Mouse (Mus musculus) c-Kit-positive CD71-negative TER-119-negative erythroid progenitor cells, embryonic 14.5 days (primary cell): ENCODE results near the gene Mapk10.

Source experiments
- DNase-seq: peaks from one replicate; pipeline ENCODE4 v3.0.0-alpha.2; 2013; ENCODE audit warnings: low read depth

The Mapk10 gene

DNA sequence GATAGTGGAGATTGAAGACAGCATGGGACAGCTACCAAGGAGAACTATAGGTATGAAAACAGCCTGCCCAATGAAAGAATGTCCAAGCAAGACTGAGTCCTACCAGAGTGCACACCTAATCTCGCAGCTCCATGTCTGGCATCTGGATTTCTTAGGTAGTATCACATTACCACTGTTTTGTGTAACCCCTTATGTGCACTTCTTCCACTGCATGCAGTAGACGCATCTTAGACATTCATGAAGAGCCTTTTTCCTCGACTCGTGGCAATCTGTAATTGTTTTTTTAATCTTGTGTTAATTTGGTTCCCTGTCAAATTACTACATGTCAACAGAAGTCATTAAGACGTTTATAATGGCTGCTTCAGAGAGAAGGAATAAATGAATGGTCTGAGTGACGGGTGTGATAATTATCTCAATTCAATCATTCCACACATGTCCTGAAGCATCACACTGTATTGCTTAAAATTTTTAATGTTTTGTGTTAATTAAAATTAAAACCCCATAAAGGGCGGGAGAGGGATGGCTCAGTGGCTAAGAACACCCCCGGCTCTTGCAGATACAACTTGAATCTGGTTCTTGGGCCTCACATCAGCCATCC, 160.7 kb downstream of the Mapk10 start:
- DNase-seq: no peak

DNA sequence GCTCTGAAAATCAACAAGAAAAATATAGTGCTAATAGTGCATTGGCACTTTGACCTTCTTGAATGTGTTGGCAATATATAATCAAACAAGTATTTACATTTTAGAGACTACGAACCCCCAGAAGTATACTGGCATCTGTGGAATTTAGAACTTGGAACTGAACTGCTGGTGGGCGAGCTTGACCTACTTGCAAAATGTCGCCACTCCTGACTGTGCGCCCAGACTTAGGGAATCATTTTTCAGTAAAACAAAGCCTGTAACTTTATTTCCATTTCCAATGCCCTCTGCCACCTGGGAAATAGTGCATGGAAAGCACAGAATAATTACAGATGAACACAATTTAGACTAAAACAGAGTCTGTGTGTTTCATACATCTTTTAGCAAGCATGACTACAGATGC, 163.1 kb downstream of the Mapk10 start:
- no peak for DNase-seq

DNA sequence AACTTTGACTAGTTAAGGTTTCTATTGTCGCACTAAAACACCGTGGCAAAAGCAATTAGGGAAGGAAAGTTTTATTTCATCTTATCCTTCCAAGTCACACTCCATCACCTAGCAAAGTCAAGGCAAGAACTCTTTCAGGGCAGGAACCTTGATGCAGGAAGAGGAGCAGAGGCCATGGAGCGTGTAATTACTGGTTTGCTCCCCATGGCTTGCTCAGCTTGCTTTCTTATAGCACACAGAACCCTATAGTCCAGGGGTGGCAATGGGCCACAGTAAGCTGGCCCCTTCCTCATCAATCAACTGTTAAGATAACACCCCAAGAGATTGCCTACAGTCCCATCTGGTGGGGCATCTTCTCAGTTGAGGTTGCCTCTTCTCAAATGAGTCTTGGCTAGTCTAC, 173.4 kb downstream of the Mapk10 start:
- DNase-seq: no peak

DNA sequence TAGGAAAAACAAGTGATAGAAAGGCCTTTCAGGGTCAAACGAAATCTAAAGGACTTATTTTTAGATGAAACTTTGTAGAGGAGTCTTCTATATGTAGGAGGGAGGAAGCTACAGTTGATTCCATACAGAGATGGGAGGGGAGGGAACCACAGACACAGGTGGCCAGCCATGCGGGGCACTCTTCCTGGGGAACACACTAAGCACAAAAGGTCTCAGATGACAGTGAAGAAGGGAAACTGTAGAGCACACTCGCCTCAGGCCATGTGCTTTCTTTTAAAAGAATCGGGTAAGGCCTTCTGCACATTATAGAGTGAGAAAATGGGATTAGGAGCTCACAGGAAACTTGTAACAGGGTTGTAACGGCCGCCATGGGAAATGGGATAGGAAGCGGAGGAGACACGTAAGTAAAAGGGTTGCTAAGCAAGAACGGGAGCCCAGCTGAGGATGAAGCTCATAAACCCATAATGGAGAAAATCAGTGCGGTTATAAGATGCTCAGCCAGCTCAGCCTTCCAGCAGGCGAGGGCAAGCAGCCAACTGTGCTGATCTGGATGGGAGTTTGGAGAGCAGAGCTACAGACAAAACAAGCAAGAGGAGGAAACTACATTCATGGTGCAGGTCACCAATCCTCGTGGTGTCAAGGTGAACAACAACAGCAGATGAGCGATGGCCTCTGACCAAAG, 182.1 kb downstream of the Mapk10 start:
- DNase-seq: no peak

DNA sequence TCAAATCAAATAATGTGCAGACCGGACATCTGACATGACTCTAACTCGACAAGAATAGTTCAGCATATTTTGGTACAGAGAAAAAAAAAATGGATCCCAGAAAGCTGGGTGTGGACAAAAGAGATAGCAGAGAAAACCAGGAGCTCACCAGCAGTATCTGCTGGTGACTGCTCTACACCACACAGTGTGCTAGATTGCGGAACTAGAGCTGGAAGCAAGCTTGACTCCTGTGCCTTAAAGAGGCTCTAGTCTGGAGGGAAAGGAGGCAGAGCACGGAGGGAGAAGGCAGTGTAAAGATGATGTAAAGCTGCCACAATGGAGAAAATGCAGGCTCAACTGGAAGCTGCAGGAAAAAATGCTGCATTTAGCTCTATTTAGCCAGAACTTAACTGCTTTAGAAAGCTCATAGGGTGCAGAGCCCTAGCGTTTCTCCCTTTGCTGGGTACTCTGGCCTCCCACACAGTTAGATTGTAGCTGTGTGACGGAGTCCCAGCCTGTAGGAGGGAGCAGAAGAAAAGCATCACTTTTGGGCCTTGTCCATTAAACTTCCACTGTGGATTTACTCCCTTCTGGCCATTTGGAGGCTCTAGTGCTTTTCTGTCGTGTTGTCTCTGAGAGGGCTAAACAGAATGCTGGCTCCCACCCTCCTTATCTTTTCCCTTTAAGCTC, 188.5 kb downstream of the Mapk10 start:
- DNase-seq: no peak

DNA sequence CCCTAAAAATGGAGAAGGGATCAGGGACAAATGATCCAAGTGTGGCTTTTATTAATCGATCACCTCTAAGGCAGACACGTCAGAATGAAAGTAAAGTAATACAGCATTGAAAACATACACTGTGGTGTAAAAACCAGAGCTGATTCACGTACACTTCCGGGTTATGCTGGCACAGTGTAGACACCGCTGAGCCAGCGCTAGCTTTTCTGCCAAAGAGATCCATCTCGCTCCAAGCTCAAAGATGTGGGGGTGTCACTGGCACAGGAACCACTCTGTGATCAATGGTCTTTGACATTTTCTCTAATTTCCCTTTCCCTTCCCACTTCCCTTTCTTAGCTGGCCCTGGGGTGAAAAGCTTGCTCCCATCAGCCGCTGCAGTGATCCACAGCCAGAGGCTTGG, 189.7 kb downstream of the Mapk10 start:
- no peak for DNase-seq

DNA sequence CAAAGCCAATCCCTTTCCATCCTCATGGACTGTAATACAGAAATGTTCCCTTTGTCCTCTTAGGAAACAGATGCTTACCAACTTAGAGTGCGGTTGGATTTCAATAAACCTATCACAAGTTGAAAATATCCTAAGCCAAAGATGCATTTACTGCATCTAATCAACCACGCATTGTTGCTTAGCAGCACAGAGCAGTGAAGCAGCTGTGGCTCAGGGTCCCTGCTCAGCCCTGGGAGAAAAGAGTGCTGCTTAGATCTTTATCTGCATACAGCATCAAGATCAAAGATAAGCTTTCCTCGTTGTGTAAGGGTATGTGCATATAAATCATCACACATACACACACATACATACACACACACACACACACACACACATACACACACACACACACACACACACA, 190.2 kb downstream of the Mapk10 start:
- DNase-seq: no peak

DNA sequence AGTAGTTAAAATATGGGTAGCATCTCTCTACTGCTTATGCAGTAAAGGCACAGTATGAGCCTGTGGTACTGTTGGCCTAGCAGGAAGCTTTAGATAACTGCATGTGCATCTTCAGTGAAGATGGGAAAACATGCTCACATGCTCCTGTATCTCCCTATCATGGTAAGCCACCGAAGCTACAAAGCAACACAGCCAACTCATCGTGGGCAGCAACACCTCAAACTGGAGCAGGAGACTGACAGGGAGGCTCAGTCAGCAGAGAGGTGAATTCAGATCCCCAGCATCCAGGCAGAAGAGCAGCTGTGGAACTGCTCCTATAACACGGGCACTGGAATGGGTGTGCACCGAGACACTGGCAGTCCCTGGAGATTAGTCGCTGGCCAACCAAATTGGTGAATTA, 191.0 kb downstream of the Mapk10 start:
- no peak for DNase-seq

DNA sequence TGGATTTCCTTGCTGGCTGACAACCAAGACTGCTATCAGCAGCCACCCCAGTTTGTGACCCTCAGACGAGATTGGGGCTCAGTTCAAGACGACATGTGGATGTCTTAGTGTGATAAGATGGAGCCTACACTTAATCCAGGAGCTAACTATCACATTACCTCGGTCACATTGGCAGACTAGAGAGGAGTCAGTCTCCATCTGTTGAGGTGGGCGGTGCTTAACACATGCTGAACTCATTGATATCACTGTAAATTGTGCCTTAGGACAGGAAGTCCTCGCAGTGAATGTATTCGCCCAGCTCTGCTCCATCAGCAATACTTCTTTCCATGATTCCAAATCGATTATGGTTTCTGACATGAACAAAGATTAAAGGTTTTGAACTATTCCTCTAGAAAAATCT, 193.5 kb downstream of the Mapk10 start:
- no peak for DNase-seq

DNA sequence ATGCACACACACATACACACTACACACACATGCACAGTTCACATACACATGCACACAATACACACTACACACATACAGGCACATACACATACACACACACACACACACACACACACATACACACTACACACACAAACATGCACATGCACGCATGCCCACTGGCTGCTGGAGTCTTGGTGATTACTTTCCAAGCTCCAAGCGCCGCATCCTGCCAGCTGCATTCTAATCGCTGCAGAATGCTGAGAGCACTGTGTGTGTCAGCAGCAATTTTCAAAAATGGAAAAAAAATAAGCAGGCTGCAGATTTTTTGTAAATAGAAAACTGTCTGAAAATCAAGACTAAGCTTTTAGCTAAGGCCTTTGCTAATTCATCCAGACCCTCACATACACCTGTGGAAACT, 196.8 kb downstream of the Mapk10 start:
- DNase-seq: no peak

DNA sequence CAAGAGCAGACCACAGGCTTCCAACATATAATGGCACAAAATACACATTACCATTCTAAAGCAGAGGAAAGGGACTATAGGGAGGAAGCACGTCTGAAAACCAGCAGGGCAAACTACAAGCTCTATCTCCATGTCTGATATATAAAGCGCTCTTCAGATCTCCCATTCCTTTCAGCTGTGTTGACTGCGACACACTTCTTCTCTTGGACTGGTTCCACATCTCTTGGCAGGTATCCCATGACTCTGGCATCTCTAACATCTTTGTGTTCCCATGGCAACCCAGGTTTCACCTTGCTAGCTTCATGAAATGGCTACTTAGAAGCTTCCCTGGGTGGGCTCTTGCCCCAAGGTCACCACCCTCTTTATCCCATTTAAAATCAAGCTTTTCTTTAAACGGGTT, 202.2 kb downstream of the Mapk10 start:
- DNase-seq: no peak

DNA sequence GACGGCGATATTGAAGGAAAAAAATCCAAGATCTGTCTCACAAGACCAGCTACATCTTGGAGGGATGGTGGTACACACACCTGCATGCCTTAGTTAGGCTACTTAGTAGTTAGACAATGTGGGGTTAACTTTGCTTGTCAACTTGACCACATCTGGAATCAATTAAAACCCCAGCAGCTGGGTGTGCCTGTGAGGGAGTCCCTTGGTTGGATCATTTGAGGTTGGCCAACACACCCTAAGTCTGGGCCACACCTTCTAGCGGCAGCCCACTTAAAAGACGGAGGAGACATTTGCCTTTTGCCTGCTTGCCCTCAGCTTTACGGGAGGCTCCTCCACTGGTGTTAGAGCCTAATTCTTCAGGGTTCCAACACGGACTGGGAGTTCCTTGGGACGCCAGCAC, 209.0 kb downstream of the Mapk10 start:
- no peak for DNase-seq

DNA sequence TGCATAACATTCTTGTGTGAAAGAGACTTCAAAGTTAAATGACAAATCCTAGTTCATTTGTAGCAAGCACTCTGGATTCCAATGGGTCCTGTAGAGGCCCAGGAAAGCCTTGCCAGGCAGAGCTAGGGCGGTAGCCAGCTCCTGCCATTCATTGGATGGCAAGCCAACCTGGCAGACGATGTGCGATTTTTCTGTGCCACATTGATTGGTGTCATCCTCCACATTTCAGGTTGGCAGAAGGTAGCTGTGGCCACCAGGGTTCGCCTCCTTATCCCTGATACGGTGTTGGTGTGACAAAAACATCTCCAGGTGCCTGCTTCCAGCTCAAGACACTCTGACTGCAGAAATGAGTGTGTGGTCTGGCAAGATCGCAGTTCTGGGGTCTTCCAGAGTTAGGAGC, 210.6 kb downstream of the Mapk10 start:
- DNase-seq: no peak

DNA sequence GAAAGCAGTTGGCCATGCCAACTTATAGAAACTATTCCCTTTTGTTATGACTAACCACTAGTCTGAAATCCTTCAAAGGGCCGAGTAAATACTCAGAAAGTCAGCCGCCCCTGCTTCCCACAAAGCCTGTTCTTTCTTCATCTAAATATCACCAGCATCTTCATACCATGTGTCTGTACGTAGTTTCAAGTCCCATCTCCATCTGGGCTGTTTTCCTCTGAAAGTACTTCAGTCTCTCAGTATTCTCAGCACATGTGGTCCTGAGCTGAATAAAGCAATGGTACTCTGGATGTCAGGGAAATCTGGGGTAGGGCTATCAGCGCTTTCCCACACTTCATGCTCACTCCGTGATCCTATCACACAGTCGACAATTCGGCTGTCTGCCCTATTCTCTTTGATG, 212.6 kb downstream of the Mapk10 start:
- no peak for DNase-seq

DNA sequence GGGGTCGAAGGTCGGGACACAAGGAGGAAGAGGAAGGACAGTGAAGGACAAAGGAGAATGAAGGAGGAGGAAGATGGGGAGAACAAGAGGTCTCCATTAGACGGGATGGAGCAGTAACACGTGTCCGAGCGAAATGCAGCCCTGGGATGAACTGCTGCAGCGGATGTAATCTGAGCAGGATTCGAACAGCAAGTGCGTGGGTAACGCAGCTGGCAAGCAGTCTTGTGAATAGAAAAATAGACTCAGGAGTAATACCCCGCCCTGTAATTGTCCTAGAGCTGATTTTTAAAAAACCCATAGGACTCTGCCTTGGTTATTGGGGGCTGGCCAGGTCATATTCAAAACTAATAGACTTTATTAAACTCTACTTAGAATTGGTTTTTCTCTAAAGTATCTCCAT, 213.2 kb downstream of the Mapk10 start:
- no peak for DNase-seq

DNA sequence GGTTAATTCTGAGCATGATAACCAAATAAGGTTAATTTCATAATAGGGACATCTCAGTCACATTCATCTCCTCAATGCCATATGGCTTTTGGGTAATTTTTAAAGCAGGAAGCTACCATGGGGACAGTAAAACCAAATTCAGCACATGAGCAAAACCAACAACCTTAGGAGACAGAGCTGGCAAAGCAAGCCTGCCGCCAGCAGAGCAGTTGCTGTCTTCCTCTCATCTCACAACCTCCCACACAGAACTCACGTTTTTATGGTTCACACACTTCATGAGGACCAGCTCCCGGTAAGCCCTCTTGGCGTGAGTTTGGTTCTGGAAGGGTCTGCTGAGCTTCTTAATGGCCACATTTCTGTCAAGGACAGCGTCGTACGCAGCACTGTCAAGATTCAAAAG, 214.8 kb downstream of the Mapk10 start:
- DNase-seq: no peak

DNA sequence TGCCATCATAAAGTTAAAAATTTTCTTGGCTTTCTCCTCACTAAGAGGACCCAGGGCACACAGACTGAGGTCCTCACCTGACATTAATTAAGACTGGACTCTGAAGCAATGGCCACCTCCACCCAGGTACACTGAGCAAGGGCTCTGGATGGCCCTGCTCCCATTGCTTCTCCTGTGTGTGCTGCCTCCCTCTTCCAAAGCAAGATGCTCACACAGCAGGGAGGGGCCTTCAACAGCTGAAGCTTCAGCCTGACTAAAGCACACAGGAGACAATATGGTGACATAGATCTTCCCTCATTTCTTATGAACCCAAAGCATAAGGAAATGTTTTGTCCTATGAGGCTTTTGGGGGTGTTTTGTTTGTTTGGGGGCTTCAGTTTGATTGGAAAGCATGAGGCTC, 215.2 kb downstream of the Mapk10 start:
- DNase-seq: no peak

DNA sequence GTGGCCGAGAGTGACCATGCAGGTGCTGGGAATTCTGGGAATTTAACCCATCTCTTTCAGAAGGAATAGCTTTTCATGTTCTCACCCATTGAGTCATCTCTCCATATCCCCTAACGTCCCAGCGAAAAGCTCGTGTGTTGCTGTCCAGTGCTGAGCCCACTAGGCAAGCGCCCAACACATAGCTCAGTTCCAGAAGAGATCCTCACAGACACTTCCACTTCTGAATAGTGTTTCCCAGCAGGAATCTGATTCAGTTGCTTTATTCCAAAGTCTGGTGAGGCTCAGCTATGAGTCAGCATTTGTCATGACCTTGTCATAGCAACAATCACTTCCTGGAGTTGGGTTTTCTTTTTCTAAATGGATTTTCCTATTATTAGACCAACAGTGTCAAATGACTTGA, 217.2 kb downstream of the Mapk10 start:
- no peak for DNase-seq

DNA sequence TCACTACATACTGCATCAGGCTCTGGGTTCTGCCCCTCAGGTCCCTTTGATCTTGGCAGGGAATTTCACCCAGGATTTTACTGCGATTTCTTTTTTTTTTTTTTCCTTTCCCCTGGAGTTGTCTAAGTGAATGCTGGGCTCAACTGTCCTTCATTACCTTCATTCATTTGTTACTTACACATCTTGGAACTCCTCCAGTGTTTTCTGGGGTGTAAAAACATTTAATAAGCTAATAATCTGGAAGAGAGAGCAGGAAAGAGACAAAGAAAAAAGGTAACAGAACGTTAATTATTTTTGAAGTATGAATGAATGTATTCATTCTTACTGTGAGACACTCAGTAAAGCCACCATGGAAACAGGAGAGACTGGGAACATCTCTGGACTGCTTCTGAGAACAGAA, 219.4 kb downstream of the Mapk10 start:
- DNase-seq: no peak

DNA sequence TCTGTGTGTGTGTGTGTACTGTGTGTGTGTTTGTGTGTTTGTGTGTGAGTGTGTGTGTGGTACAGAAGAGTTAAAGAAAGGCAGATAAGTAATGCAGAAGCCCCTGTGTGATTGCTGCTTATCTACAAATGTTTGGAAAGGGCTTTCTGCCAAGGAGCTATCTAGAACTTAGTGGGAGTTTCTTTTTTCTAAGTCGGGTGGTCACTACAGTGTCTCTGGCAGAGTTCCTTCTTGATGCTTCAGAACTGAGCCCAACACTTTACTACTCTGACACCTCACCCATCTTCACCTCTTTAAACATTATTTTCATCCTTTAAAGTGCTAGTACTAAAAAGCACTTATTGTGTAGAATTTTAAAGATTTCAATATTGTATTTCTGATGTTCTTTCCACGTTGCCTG, 232.8 kb downstream of the Mapk10 start:
- DNase-seq: no peak

DNA sequence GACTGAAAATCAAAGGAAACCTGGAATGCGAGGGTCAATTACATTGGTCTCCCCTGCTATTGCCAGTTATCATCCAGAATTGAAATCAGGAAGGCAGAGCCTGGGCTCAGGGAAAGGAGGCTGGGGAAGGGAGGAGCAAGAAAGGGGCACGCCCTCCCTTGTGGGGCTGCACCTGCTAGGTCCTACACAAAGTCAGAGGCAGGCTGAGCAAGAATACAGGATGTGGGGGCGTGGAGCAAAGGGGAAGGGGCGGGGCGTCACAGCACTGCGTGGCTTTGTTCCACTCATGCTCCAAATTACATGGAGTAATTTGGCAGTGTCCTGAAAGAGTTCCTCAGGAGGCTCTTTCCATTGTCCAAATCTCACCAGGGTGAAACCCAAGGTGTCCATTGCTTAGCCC, 234.0 kb downstream of the Mapk10 start:
- DNase-seq: no peak

DNA sequence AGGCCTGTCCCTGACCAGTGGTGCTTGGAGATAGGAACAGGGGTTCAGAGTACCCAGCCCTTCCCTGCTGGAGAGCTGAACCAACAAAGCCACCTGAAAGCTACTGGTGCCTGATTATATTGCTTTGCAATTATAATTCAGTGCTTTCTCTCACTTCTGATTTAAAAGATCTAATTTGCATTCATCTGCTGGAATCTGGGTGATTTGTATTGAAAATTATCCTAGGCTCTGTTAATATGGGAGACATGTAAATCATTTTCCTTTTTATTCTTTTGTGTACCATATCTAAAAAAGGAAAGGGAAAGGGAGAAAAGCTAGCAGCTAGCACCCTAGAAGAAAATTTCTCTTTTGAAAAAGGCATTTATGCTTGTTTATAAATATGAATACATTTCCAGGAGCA, 234.6 kb downstream of the Mapk10 start:
- no peak for DNase-seq

DNA sequence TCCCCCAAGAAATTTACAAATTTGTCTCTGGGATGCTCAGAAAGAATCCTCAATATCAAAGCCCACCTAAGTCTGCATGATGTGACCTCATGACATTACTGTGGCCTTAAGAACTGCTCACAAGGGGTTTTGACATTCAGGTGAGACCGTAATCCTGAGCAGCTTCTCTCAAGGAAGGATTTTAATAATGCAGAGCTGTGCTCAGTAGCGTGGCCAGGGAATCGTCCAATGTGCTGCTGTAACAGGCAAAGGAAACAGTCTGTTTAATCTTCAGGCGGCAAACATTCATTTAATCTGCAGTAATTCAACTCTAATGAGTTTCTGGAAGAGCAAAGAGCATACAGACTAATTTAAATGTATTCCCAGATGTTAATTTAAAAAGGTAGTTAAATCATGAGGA, 236.7 kb downstream of the Mapk10 start:
- no peak for DNase-seq

DNA sequence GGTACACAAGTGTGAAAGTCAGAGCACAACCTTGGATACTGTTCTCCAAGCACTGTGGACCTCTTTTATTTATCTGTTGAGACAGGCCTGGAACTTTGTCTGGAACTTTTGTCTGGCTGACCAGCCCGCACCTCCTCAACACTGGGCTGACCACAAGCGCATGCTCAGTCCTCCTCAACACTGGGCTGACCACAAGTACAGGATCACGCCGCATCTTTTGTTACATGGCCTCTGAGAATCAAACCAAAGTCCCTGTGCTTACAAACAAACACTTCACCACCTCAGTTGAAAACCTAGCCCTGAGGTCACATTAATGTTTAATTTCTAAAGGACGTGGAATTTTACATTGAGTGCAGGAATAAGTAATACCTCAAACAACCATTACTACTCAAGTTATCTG, 246.7 kb downstream of the Mapk10 start:
- no peak for DNase-seq
